Mouse (Mus musculus) heart, embryonic 13.5 days (tissue): ENCODE measurements at regions not wholly inside any gene's neighbourhood (a gene's known extent, or its start where the extent isn't known, plus 50 kb on each side); places are given as distances from the start of the nearest gene placed in this dataset.

Source experiments
- ATAC-seq: fragments of 200-750 bp; cut with Nextera tagmentation; 2 replicates; pipeline ENCODE4 v1.8.0; 2017; ENCODE audit warnings: moderate TSS enrichment; ENCODE audit not compliant: insufficient number of reproducible peaks, low FRiP score, low TSS enrichment; ENCODE audit errors: extremely low read depth
- H3K27ac ChIP-seq: fragments of 300-500 bp; sonication (generic); replicated peaks from 2 replicates; pipeline ENCODE4 v1.5.1; 2015; ENCODE audit warnings: moderate library complexity, mild to moderate bottlenecking, inconsistent platforms
- H3K27me3 ChIP-seq: fragments of 300-500 bp; sonication (generic); replicated peaks from 2 replicates; pipeline ENCODE4 v1.6.1; 2015; ENCODE audit warnings: mild to moderate bottlenecking, inconsistent platforms
- H3K36me3 ChIP-seq: fragments of 300-500 bp; sonication (generic); 2 replicates; pipeline ENCODE4 v1.6.1; 2015; ENCODE audit warnings: mild to moderate bottlenecking, inconsistent platforms
- H3K4me1 ChIP-seq: fragments of 300-500 bp; sonication (generic); 2 replicates; pipeline ENCODE4 v1.6.1; 2015; ENCODE audit warnings: inconsistent platforms
- H3K4me2 ChIP-seq: fragments of 300-500 bp; sonication (generic); 2 replicates; pipeline ENCODE4 v1.6.1; 2015; ENCODE audit warnings: inconsistent platforms, mild to moderate bottlenecking, moderate library complexity
- H3K4me3 ChIP-seq: fragments of 300-500 bp; sonication (generic); 2 replicates; pipeline ENCODE4 v1.5.1; 2015; ENCODE audit warnings: moderate library complexity, mild to moderate bottlenecking, inconsistent platforms
- H3K9ac ChIP-seq: fragments of 300-500 bp; sonication (generic); 2 replicates; pipeline ENCODE4 v1.6.1; 2015; ENCODE audit warnings: inconsistent platforms, mild to moderate bottlenecking, moderate library complexity
- H3K9me3 ChIP-seq: fragments of 300-500 bp; sonication (generic); 2 replicates; pipeline ENCODE4 v1.6.1; 2016; ENCODE audit warnings: inconsistent platforms
- WGBS: fragments of 180-500 bp; shearing (Covaris S2); methylation state at CpG from one replicate; pipeline ENCODE4 v1.1.7; 2015; ENCODE audit warnings: mixed read lengths; 5-methylcytosine and 5-hydroxymethylcytosine counted together

DNA sequence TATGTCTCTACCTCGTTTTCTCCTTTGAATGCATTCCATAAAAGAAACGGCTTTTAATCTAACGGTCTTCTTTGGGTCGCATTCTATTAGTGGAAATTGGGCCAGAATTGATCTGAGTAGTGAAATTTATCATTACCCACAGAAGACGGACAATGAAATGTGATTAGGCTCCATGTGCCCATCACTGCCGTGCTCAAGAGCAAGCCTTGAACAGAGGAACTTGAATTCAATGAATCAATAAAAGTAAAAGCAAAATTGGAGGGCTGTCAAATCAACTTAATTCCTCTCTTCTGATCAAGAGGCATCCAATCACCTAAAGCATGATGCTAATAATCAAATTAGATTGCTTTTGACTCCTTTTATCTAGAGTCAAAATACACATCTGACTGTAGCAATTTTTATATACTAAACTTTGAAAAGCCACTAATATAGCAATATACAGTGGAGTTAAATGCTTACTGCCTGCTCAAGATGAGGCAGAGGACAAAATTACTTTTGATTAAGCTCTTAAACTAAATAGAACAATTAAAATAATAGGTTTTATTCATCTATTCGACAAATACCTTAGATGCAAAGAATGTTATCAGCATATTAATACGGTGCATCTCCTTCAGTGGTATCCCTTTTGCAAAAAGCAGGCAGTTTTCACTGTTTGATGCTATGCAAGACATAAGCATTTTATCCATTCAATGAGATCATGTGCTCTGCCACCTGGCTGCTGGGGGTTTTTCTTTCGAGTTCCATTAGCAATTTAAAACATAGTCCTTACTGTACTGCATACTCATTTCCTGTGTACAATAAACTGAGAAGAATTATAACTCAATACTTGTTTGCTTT is 321.5 kb upstream of the Robo2 start:
- Histone ChIP-seq H3K4me2 (no peak overlapping the region), H3K27ac (no peak overlapping the region), H3K9me3 (no peaks in the 10 kb centered on the region), H3K36me3 (no peaks in the 10 kb centered on the region), H3K27me3 (no peaks in the 10 kb centered on the region), H3K9ac (no peak overlapping the region), H3K4me3 (no peak overlapping the region), H3K4me1 (peaks cover 12% of the 10 kb centered on the region)
- ATAC-seq, result no peak
- WGBS, result 78% methylated on average over 9 of the region's 9 CpGs

DNA sequence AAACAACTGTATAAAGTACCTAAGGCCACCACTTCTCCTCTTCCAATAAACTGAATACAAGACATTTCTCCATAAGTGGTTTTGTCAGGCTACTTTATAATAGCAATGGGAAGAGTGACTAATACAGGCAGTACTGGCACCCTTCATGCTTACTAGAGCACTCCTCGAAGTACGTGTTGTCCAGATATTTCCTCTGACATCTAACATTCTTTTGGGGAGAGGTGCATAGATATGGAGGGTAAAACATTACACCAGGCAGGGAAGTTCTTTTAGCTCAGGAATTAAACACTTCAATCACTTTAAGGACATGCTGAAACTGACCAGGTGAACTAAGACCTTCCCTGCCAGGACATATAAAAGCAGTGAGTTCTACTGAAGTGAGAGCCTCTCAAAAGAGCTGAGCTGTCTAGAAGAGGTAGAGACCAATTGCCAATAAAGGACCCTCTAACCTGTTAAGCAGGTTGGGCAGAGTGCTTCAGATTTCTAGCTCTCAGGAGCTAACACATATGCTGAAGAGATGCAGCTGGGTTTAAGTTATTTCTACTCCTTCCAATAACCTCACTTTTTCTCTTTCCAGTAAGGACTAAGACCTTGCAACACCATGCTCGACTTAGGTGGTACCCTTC is 318.7 kb upstream of the Robo2 start:
- Histone ChIP-seq H3K9me3 (no peaks in the 10 kb centered on the region), H3K36me3 (no peaks in the 10 kb centered on the region), H3K4me1 (peaks cover 12% of the 10 kb centered on the region), H3K27me3 (no peaks in the 10 kb centered on the region), H3K27ac (no peak overlapping the region), H3K4me3 (no peak overlapping the region), H3K9ac (no peak overlapping the region), H3K4me2 (no peak overlapping the region)
- no peak for ATAC-seq
- WGBS, result 43% methylated on average over 3 of the region's 3 CpGs

DNA sequence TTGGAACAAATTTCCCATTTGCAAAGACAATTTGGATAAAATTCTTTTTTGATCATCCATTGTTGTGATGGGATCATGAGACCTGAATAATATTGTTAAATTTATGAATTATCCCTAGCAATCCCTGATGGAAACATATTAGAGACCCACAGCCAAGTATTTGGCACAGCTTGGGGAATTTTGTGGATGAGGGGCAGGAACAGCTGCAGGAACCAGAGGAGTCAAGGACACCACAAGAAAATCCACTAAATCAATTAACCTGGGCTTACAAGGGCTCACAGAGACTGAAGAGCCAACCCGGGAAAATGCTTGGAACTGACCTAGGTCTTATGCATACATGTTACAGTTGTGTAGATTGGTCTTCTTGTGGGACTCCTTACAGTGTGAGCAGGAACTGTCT is 311.6 kb upstream of the Robo2 start:
- Histone ChIP-seq H3K36me3 (no peaks in the 10 kb centered on the region), H3K27ac (no peak overlapping the region), H3K9me3 (no peaks in the 10 kb centered on the region; the same call in 1 of the 2 replicates), H3K4me3 (no peak overlapping the region), H3K4me2 (no peak overlapping the region), H3K27me3 (no peaks in the 10 kb centered on the region), H3K4me1 (no peaks in the 10 kb centered on the region), H3K9ac (no peak overlapping the region)
- 46% methylated on average over 1 of the region's 1 CpGs for WGBS
- ATAC-seq, result no peak

DNA sequence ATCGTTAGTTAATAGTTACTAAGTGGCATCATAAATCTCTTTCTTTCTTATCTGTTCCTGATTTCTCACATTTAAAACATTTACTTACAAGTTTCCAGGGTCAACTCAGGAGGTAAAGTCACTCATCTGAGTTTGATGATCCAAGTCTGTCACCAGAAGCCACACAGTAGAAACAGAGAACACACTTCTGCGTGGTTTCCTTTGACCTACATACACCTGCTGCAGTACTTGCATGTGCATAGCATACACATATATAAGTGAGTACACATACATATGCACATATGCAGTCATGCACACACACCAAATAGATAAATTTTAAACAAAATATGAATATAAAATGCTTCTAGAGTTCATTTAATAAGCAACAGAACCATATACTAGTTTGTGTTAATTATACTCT is 306.5 kb upstream of the Robo2 start:
- ATAC-seq, result no peak
- H3K27me3 ChIP-seq, result no peaks in the 10 kb centered on the region
- whole genome bisulfite sequencing, result 88% methylated on average over 2 of the region's 2 CpGs

DNA sequence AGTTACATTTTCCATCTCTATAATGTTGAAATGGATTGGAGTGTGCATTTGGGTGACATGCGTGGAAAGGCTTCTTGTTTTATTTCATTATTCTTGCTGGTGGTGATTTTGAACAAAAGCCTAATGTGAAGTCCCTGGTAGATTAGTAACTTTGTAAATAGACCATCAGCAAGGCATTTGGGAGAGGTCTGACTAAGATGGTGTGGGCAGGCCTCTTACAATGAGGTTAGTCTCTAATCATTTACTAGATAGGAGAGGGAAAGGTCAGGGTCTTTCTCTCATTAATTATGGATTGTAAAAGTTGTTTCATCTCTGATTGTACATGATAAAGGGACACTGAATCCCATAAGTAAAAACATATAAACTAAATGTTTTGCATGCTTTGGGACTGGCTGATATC is 306.0 kb upstream of the Robo2 start:
- Histone ChIP-seq H3K36me3 (no peaks in the 10 kb centered on the region), H3K4me2 (no peak overlapping the region), H3K4me3 (no peak overlapping the region), H3K9me3 (no peaks in the 10 kb centered on the region; the same call in 1 of the 2 replicates), H3K27ac (no peak overlapping the region), H3K27me3 (no peaks in the 10 kb centered on the region), H3K4me1 (peaks cover 13% of the 10 kb centered on the region), H3K9ac (no peak overlapping the region)
- no peak for ATAC-seq
- WGBS, result 79% methylated on average over 1 of the region's 1 CpGs

More for the DNA sequence above, 306.5 kb upstream of the Robo2 start:
- H3K36me3 ChIP-seq, result no peaks in the 10 kb centered on the region
- H3K4me2 ChIP-seq, result no peak overlapping the region
- H3K9me3 ChIP-seq, result no peaks in the 10 kb centered on the region; the same call in 1 of the 2 replicates
- H3K4me3 ChIP-seq, result no peak overlapping the region
- H3K9ac ChIP-seq, result no peak overlapping the region
- H3K27ac ChIP-seq, result no peak overlapping the region
- peaks cover 10% of the 10 kb centered on the region for H3K4me1 ChIP-seq

DNA sequence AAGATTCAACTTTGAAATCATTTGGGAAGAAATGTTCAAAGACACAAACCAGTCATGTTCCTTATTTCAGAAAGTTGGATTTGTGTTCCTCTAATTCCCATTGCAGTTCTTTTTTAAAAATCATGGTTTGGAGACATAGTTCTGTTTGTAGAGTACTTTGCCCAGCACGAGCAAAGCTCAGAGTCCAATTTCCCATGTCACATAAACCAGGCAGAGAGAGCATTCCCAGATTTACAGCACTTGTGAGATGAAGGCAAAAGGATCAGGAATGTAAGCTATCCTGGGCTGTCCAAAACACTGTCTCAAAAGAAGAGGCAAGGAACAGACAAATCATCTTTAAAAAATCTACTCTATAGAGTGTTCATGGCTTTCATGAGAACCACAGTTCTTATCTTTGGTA is 303.3 kb upstream of the Robo2 start:
- Histone ChIP-seq H3K27ac (no peak overlapping the region), H3K36me3 (no peaks in the 10 kb centered on the region), H3K9ac (no peak overlapping the region), H3K4me3 (no peak overlapping the region), H3K27me3 (no peaks in the 10 kb centered on the region), H3K9me3 (no peaks in the 10 kb centered on the region), H3K4me1 (peaks cover 13% of the 10 kb centered on the region), H3K4me2 (no peak overlapping the region)
- no peak for ATAC-seq
- WGBS, result 63% methylated on average over 1 of the region's 1 CpGs

DNA sequence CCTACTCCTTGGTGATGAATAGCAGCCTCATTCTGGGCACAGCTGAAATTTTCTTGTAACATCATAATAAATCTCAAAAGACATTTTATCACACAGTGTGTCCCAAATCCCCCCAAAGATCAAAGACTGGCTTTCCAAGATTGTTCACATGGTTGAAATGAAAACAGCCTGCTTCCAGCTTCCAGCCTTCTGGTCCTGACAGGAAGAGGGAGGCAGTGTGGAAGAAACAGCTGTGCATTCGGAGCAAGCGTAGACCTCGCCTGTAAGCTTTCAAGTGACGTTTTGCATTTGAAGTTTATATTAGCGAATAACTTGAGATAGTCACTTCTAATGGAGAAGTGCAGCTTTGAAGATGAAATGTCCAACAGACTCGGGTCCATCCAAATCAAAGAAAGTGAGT is 300.9 kb upstream of the Robo2 start:
- peaks cover 13% of the 10 kb centered on the region for H3K4me1 ChIP-seq
- no peak overlapping the region for H3K9ac ChIP-seq
- H3K9me3 ChIP-seq, result no peaks in the 10 kb centered on the region
- WGBS, result 57% methylated on average over 6 of the region's 6 CpGs
- H3K27ac ChIP-seq, result no peak overlapping the region
- no peak for ATAC-seq
- H3K27me3 ChIP-seq, result no peaks in the 10 kb centered on the region
- H3K4me3 ChIP-seq, result no peak overlapping the region
- H3K4me2 ChIP-seq, result no peak overlapping the region
- no peaks in the 10 kb centered on the region for H3K36me3 ChIP-seq

DNA sequence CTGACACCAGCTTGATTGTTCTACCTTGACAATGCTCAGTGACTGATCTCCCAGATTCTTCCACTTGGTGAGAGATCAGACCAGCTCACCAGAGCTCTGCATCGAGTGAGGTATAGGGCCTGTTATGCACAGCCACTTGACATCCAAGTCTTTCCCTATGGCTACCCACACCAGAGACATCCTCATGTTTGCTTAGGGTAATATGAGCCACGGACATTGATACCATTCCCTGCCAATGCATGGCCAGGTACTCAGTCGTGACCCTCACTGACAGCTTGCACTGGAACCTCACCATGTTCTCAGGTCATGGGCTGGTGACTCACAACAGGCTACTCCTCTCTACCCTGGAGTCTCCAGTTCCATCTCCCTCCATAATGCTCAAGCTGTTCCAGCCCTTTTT is 290.4 kb upstream of the Robo2 start:
- H3K27ac ChIP-seq, result no peak overlapping the region
- WGBS, result 70% methylated on average over 3 of the region's 3 CpGs
- H3K9me3 ChIP-seq, result no peaks in the 10 kb centered on the region
- no peaks in the 10 kb centered on the region for H3K27me3 ChIP-seq
- no peak overlapping the region for H3K4me2 ChIP-seq
- H3K4me1 ChIP-seq, result no peaks in the 10 kb centered on the region
- no peak overlapping the region for H3K9ac ChIP-seq
- no peak for ATAC-seq
- no peak overlapping the region for H3K4me3 ChIP-seq
- H3K36me3 ChIP-seq, result no peaks in the 10 kb centered on the region

DNA sequence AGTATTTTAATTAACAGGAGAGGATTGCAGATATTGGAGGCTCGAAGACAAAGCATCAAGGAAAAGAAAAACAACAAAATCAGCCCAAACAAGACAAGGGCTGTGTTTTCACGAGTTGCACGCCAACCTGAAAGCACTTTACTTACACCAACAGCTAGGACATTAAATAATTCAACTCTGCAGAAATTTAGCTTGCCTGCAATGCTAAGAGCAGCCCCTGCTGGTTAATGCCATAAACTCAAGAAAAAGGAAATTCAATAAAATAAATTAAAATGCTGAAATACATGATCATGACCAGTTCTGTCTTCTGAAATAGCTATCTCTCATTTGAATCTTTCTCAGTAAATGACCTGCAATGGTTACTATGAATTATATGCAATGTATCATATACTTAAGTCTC is 271.7 kb upstream of the Robo2 start:
- H3K27me3 ChIP-seq, result no peaks in the 10 kb centered on the region
- H3K4me3 ChIP-seq, result no peak overlapping the region
- no peaks in the 10 kb centered on the region for H3K36me3 ChIP-seq
- no peaks in the 10 kb centered on the region for H3K4me1 ChIP-seq
- H3K9me3 ChIP-seq, result no peaks in the 10 kb centered on the region
- no peak for ATAC-seq
- WGBS, result 34% methylated on average over 3 of the region's 3 CpGs
- H3K27ac ChIP-seq, result no peak overlapping the region
- no peak overlapping the region for H3K4me2 ChIP-seq
- H3K9ac ChIP-seq, result no peak overlapping the region

DNA sequence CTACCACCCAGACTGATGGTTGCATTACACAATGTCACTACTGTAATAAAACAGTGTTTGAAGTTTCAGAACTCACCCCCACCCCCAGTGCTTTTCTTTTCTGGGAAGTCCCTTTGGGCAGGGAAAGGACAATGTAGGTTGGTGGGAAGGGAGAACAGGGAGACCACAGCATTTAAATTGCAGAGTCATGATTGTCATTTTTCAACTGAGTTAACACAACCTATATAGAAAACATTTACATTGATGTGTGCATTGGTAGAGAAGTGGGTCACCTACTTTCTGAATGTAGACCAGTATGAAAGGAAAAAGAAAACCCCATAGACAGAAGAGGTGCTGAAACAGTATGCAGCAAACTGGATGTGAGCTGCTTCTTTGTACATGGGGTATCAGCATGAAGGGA is 264.0 kb upstream of the Robo2 start:
- H3K36me3 ChIP-seq, result no peaks in the 10 kb centered on the region
- H3K4me2 ChIP-seq, result no peak overlapping the region
- ATAC-seq, result no peak
- no peak overlapping the region for H3K27ac ChIP-seq
- no peaks in the 10 kb centered on the region for H3K27me3 ChIP-seq
- H3K4me1 ChIP-seq, result no peaks in the 10 kb centered on the region
- no peak overlapping the region for H3K9ac ChIP-seq
- no peaks in the 10 kb centered on the region for H3K9me3 ChIP-seq
- no peak overlapping the region for H3K4me3 ChIP-seq

DNA sequence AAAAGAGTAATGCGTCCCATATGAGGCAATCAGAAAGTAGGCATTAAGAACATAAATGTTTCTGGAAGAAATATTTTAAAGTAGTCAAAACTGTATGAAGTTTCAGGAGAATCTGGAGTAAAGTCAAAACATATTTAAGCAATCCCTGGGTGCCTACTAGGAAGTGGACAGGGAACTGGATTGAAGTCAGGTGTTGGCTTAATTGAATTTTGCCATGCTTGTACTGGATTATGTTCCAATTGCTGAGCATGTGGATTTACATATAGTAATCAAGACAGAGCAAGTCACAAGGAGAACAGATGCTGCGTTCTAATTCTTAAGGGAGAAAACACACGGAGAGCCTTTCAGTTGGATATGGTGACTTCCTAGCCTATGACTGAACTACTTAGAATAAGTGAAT is 259.8 kb upstream of the Robo2 start:
- no peaks in the 10 kb centered on the region for H3K9me3 ChIP-seq
- no peak overlapping the region for H3K27ac ChIP-seq
- H3K4me2 ChIP-seq, result no peak overlapping the region
- no peak for ATAC-seq
- WGBS, result 79% methylated on average over 3 of the region's 3 CpGs
- H3K4me3 ChIP-seq, result no peak overlapping the region
- no peak overlapping the region for H3K9ac ChIP-seq
- no peaks in the 10 kb centered on the region for H3K36me3 ChIP-seq
- H3K27me3 ChIP-seq, result no peaks in the 10 kb centered on the region
- no peaks in the 10 kb centered on the region for H3K4me1 ChIP-seq

DNA sequence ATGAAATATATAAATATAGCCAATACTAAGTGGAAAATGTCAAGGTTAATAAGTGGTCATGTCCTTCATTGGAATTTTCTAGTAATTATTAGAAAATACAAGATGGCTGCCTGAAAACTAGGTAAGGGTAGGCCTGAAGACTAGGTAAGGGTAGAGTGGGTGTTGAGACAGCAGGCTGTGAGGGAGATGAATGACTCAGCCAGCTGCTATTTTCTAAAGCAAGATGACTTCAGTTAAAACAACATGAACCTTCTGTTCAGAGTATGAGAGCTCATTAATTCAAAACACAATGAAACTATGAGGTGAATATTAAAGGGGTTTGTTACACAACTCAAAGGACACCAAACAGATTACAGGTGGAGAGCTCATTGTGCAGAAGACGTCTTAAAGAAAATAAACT is 252.7 kb upstream of the Robo2 start:
- 73% methylated on average over 1 of the region's 1 CpGs for WGBS
- H3K27me3 ChIP-seq, result no peaks in the 10 kb centered on the region
- no peak for ATAC-seq

More for the DNA sequence above, 252.7 kb upstream of the Robo2 start:
- no peak overlapping the region for H3K9ac ChIP-seq
- no peak overlapping the region for H3K4me3 ChIP-seq
- no peak overlapping the region for H3K4me2 ChIP-seq
- H3K9me3 ChIP-seq, result no peaks in the 10 kb centered on the region
- H3K4me1 ChIP-seq, result no peaks in the 10 kb centered on the region
- H3K36me3 ChIP-seq, result no peaks in the 10 kb centered on the region
- H3K27ac ChIP-seq, result no peak overlapping the region
